Mouse (Mus musculus) heart, postnatal 0 days (tissue): Measurements from ENCODE around the gene Tmem185b.

Source experiments
- CTCF ChIP-seq: IDR thresholded peaks from 2 replicates; pipeline ENCODE4 v1.5.1; 2016; ENCODE audit warnings: antibody characterized with exemption, control low read depth, low read depth
- EP300 ChIP-seq: IDR thresholded peaks from 2 replicates; pipeline ENCODE4 v1.6.1; 2016; ENCODE audit warnings: antibody characterized with exemption, low read depth

- TF ChIP-seq CTCF = no peak
- no peak for TF ChIP-seq EP300
Measured at GRCm38 (mm10) chr1:119536122-119536521, 10.2 kb downstream of the Tmem185b start.
